In genomic region chr8:75084382-75085064, GRCm38 (mm10) we compare ENCODE assay signal across 8 mouse cellular contexts. TPM values are rescaled to one million over a fixed set of nuclear protein-coding genes. Genes with fewer than 3 reads are reported as not detected.
DNase-seq lines count a peak whose midpoint lies in the region; ATAC-seq lines count a peak whose summit lies in the region.

No protein-coding gene starts in this region.

- no peaks in the 10 kb centered on the region for H3K27me3 ChIP-seq in lung, embryonic 15.5 days
- no peaks in the 10 kb centered on the region for H3K27me3 ChIP-seq in heart, embryonic 13.5 days (replicated peaks)
- H3K27me3 ChIP-seq in liver, embryonic 16.5 days (ENCODE audit: control insufficient read depth, insufficient read depth, low read depth, low read length), result no peaks in the 10 kb centered on the region; the same call in 1 of the 2 replicates

- peaks cover 26% of the 10 kb centered on the region for H3K4me1 ChIP-seq in lung, embryonic 15.5 days
- H3K4me1 ChIP-seq in heart, embryonic 13.5 days, result peaks cover 26% of the 10 kb centered on the region
- peaks cover 36% of the 10 kb centered on the region for H3K4me1 ChIP-seq in liver, embryonic 16.5 days (ENCODE audit: control insufficient read depth, low read depth, low read length)

- WGBS in lung, embryonic 15.5 days, result 66% methylated on average over 3 of the region's 3 CpGs
- WGBS in heart, embryonic 13.5 days, result 63% methylated on average over 3 of the region's 3 CpGs
- WGBS in liver, embryonic 16.5 days (ENCODE audit: insufficient replicate concordance), result 43% methylated on average over 3 of the region's 3 CpGs

- H3K4me2 ChIP-seq in lung, embryonic 15.5 days, result peak overlapping the region; percentile 55
- H3K4me2 ChIP-seq in heart, embryonic 13.5 days, result peak overlapping the region; percentile 69
- peak overlapping the region; percentile 63 for H3K4me2 ChIP-seq in liver, embryonic 16.5 days (ENCODE audit: low read depth, low read length)

- no peak overlapping the region for H3K4me3 ChIP-seq in lung, embryonic 15.5 days
- H3K4me3 ChIP-seq in heart, embryonic 13.5 days, result no peak overlapping the region
- H3K4me3 ChIP-seq in liver, embryonic 16.5 days (ENCODE audit: low read depth, low read length), result no peak overlapping the region

- H3K9ac ChIP-seq in lung, embryonic 15.5 days, result no peak overlapping the region
- H3K9ac ChIP-seq in heart, embryonic 13.5 days, result 0 out of 2 replicates have a peak overlapping the region, but pooled peaks have one; percentile 73
- no peak overlapping the region for H3K9ac ChIP-seq in liver, embryonic 16.5 days (ENCODE audit: low read depth, low read length)

- no peaks in the 10 kb centered on the region for H3K9me3 ChIP-seq in lung, embryonic 15.5 days
- H3K9me3 ChIP-seq in heart, embryonic 13.5 days, result no peaks in the 10 kb centered on the region
- H3K9me3 ChIP-seq in liver, embryonic 16.5 days (replicated peaks; ENCODE audit: control insufficient read depth, low read length), result no peaks in the 10 kb centered on the region

- no peak for ATAC-seq in lung, embryonic 15.5 days (ENCODE audit: borderline replicate concordance, extremely low read depth, low FRiP score, low TSS enrichment)
- no peak for ATAC-seq in heart, embryonic 13.5 days (ENCODE audit: extremely low read depth, insufficient number of reproducible peaks, low FRiP score, low TSS enrichment)
- ATAC-seq in liver, embryonic 16.5 days (ENCODE audit: low read depth), result no peak

- no peaks in the 10 kb centered on the region for H3K36me3 ChIP-seq in lung, embryonic 15.5 days
- H3K36me3 ChIP-seq in heart, embryonic 13.5 days, result no peaks in the 10 kb centered on the region
- H3K36me3 ChIP-seq in liver, embryonic 16.5 days (ENCODE audit: control insufficient read depth, insufficient read depth), result no peaks in the 10 kb centered on the region

- H3K27ac ChIP-seq in lung, embryonic 15.5 days, result peak overlapping the region; percentile 57
- peak overlapping the region; percentile 61 for H3K27ac ChIP-seq in heart, embryonic 13.5 days (replicated peaks)
- H3K27ac ChIP-seq in liver, embryonic 16.5 days (ENCODE audit: low read length), result peak overlapping the region; percentile 42

- DNase-seq in heart, adult 18-20 months, result peak; percentile 30 to 48
- DNase-seq in heart, adult 11 months, result no peak
- no peak for DNase-seq in lung, postnatal 4 days
- DNase-seq in cerebellum, adult 9-10 months, result no peak
- no peak for DNase-seq in gastrocnemius, postnatal 25 days

RNA-seq across cellular contexts. Expression of gene Hmox1, which starts 8.9 kb away (rescaled TPM):
- total RNA-seq in heart, adult 18-20 months (2021), result 10 to 100 TPM; 10.3 to 17.5 TPM
- polyA plus RNA-seq in lung, embryonic 15.5 days (2015; fragmentation: Nextera tagmentation; extraction: Ambion mirVana), result 38.2 and 39.0 TPM in 2 replicates
- 32.8 and 38.1 TPM in 2 replicates for polyA plus RNA-seq in heart, embryonic 13.5 days (2015; fragmentation: Nextera tagmentation; extraction: Ambion mirVana)
- 158 and 159 TPM in 2 replicates for polyA plus RNA-seq in liver, embryonic 16.5 days (2015; fragmentation: Nextera tagmentation; extraction: Ambion mirVana)
- 1 to 10 TPM; 4.0 to 7.4 TPM for total RNA-seq in gastrocnemius, postnatal 25 days (2021)

RNA-seq across cellular contexts. Expression of gene Mcm5, which starts 24.8 kb away (rescaled TPM):
- 1 to 10 TPM; 3.3 to 5.1 TPM for total RNA-seq in heart, adult 18-20 months (2021)
- 206 and 212 TPM in 2 replicates for polyA plus RNA-seq in lung, embryonic 15.5 days (2015; fragmentation: Nextera tagmentation; extraction: Ambion mirVana)
- 95.6 and 99.9 TPM in 2 replicates for polyA plus RNA-seq in heart, embryonic 13.5 days (2015; fragmentation: Nextera tagmentation; extraction: Ambion mirVana)
- polyA plus RNA-seq in liver, embryonic 16.5 days (2015; fragmentation: Nextera tagmentation; extraction: Ambion mirVana), result 130 and 137 TPM in 2 replicates
- 1 to 10 TPM; 1.2 to 2.2 TPM for total RNA-seq in gastrocnemius, postnatal 25 days (2021)

RNA-seq across cellular contexts. Expression of gene Tom1, which starts 51.0 kb away (rescaled TPM):
- total RNA-seq in heart, adult 18-20 months (2021), result 10 to 100 TPM; 57.9 to 63.7 TPM
- polyA plus RNA-seq in lung, embryonic 15.5 days (2015; fragmentation: Nextera tagmentation; extraction: Ambion mirVana), result 20.6 and 21.1 TPM in 2 replicates
- 40.0 and 44.1 TPM in 2 replicates for polyA plus RNA-seq in heart, embryonic 13.5 days (2015; fragmentation: Nextera tagmentation; extraction: Ambion mirVana)
- 14.0 and 14.4 TPM in 2 replicates for polyA plus RNA-seq in liver, embryonic 16.5 days (2015; fragmentation: Nextera tagmentation; extraction: Ambion mirVana)
- total RNA-seq in gastrocnemius, postnatal 25 days (2021), result 10 to 100 TPM; 38.6 to 47.8 TPM

Comparison
In these comparisons a context has a peak if more than half of its experiments do, and no peak if none do; other contexts are left out.
1. DNase-seq: peak in heart, adult 18-20 months (2 of 2); none in heart, adult 11 months (single experiment), lung, postnatal 4 days (0 of 2), cerebellum, adult 9-10 months (single experiment) and gastrocnemius, postnatal 25 days (single experiment).
2. Peak in every context shown above with its lines, with median percentiles within 50 percentile points of each other: H3K27ac ChIP-seq and H3K4me2 ChIP-seq.